Mouse (Mus musculus): ENCODE results near the gene Mctp2.
"Not testable (repeated sequence)": the region's sequence is repeated elsewhere in the genome, so short reads cannot be mapped to it uniquely, and the experiment has no call there.

The Mctp2 gene

DNA sequence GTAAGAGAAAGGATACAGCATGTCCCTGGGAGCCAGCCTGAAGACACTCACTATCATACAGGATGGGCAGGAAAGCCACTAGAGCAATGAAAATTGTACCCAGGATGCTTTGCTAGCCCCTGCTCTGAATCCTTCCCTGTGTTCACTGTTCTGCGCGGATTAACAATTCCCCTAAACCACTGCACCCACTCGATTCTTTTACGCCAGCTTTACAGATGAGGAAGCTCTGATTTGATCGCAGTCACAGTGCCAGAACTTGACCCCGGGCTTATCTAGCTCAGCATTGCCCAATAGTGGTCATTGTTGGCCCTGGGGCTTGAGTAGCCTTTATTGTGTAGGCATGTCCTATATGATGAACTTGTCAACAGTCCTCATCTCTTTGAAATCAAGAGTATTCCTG, 34.9 kb downstream of the Mctp2 start:
- no peak for DNase-seq (ENCODE audit: low spot score in 2 of 2)

DNA sequence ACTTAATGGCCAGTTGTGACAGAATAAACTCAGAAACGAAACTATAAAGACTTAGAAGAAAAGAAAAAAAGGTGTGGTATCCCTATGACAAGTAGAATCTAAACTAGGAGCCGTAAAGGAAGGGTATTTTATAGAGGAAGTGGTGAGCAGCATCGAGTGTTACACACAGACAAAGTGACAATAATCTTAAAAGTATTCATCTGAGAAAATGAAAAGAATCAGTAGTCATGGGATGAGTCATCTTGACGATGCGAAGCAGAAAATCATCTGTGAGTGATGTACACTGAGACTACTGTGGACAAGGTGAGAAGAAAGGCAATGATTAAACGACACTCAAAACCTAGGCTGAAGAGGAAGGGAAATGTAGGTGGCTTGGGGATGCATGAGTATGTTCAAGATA, 36.4 kb downstream of the Mctp2 start:
- DNase-seq (ENCODE audit: low spot score in 2 of 2): peak; percentile 63 to 75

DNA sequence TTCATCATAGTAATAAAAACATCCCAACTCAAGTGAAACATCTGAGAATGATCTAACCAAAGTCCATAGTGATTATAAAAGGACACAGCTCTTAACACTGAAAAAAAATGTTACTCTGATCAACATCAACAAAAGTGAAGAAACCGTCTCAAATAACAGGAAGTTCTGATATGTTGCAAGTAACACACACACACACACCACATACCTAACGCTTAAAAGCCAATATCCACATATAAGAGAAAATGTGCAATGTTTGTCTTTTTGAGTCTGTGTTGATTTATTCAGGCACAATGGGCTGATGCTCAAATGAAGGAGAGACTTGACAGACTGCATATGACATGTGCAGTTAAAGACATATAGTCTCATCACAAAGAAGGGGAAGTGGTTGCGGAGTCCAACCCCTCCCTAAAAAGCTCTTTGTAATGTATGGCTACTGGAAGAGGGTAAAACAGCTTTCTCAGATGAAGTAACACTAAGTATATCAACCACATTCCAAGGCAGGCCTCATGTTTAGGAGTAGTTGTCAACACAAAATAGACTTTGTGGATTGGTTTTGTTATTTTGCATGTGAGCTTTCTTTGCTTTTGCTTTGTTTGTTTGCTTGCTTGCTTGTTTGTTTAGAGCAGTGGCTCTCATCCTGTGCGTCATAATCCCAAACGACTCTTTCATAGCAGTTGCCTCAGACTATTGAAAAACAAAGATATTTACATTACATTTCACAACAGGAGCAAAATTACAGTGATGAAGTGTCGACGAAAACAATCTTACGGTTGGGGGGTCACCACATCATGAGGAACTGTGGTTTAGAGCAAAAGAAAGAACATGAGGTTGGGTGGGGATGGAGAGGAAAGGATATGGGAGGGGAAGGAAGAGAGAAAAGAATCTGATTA, 45.4 kb downstream of the Mctp2 start:
- peak in 1 of 2 experiments; percentile 32 for DNase-seq (ENCODE audit: low spot score in 2 of 2)

DNA sequence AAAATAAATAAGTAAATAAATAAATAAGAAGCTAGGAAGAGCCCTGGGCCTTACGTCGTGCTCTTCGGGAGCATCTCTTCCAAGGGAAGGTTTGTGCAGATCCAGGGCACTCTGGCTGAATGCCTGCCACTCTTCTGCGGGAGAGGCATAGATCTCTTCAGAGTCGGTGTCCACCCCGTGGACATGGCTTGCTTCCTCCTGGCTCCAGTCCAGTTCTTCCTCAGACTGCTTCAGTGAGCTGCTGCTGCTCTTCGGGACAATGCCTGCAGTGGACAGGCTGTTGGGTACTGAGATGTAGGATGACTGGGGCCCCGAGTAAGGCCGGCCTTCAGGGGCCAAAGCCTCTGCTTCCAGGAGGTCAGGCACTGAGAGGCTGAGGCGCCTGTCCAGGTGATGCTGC, 47.4 kb downstream of the Mctp2 start:
- no peak for DNase-seq (ENCODE audit: low spot score in 2 of 2)

DNA sequence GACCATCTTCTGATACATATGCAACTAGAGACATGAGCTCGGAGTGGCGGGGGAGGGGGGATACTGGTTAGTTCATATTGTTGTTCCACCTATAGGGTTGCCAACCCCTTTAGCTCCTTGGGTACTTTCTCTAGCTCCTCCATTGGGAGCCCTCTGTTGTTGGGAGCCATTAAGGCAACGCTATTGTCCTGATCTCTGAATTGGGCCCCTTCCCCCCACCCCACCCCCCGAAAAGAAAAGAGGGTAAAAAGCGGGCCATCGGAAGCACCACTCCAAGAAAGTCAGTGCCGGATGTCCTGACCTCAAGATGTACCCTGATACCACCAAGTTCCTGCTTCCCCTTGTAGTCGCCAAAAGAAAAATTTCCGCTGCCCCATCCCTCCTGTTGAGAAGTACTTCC, 56.1 kb downstream of the Mctp2 start:
- not testable (repeated sequence) for DNase-seq (ENCODE audit: low spot score in 2 of 2)

DNA sequence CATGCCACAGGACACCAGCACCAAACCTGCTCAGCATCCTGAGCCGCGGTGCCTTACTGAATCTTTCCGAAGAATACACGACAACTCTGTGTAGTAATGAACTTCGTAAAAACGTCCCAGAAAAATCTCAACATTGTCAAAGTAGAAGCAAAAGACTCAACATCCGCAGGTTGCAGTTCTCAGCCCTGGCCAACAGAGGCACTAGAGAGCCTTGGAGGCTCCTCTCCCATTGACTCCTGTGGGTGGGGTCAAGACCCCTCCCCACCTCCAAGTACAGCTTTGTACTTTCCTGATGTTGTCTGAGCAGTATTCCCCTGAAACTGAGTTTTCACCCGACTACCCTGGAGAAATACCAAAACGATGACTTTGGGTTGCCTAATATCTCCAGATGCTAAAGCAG, 65.1 kb downstream of the Mctp2 start:
- no peak for DNase-seq (ENCODE audit: low spot score in 2 of 2)

DNA sequence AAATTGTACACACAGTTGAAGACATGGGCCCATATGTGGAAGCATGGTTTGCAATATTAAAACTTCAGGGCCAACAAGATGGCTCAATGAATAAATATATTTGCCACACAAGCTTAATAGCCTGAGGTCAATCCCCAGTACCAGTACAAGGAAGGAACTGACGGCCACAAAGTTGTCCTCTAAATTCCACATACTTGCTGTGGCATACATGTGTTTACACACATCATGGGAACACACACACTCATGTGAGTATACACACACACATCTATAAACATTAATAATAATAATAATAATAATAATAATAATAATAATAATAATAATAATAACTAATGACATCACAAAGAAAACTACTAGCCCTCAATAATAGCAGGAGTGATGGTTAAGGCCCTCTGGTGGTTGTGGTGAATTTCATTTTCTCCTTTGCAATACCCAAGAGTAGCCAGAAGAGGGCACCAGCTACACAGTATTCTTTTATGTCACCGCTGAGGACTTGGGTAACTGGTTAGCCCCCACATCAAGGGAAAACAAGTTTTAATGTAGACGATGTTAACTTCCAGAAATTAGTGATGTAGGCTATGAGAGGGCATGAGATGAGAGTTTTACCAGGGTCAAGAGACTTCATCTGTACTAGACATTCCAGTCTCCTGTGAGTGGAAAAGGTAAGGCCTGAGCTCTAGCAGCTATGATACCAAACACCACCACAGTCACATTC, 66.5 kb downstream of the Mctp2 start:
- DNase-seq (ENCODE audit: low spot score in 2 of 2): peak; percentile 63 to 69

DNA sequence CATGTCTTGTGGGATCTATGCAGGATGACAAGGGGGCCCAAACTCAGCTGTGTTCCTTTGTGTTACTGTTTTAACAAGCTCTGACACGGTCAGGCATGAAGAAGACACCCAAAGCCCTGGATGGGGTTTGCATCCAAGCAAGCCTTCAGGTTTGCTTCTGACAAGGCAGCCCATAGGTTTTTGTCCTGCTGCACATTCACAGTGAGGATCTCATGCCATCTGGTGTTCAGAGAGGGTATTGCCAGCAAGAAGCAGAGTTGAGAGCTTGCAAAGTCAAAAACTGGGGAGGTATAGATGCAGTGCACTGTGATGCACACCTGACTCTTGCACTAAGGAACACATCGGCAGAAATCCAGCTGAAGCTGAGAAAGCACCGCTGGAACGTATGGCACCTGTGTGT, 67.8 kb downstream of the Mctp2 start:
- peak; percentile 38 to 62 for DNase-seq (ENCODE audit: low spot score in 2 of 2)

DNA sequence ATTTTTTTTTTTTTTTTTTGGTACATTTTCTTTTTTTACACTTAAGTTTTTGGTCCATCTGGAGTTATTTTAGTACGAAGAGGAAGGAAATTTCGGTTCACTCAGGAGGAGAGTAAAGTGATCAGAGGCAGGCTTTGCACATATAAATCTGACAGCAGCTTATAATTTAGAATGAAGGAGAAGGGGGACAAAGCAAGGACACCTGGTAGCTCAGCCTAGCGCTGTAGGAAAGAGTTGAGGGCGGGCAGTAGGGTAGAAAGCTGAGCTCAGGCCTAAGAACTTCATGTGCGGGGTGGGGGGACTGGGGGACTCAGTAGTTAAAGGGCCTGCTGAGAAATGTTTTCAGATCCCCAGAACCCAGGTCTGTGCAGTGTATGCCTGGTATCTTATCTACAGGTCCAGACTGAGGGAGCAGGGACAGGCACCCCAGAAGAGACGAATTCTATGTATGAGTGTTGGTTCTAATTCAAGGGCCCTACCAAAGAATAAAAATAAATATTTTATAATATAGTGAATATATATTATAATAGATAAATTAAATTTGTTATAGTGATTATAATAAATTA, 71.9 kb downstream of the Mctp2 start:
- no peak for DNase-seq (ENCODE audit: low spot score in 2 of 2)

DNA sequence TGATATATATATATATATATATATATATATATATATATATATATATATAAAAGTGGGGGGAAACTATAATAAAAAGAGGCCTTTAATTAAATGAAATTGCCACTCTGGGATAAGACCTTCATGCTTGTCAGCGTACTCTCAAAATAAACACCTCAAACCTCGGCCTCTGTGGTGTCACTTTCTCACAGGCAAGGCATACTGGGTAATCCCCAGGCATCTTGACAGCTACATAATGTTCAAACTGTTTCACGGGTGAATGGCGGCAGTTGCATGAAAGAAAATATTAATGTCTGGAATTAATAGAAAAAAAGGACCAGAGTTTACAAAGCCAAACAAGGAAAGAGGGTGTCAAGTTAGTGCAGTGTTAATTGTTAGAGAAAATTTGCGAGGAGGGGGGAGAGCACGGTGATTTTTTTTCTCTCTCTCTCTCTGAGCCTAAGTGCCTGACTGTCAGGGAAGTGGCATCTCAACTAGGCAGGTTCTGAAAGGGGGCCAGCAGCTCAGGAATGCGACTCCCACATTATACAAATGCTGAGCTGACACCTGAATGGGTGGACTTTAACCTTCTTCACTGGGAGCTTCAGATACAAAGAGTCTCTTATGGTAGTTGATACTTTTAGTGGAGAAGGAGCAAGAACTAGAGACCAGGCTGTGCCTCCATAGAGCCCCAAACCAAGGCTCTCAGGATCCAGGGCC, 75.1 kb downstream of the Mctp2 start:
- DNase-seq (ENCODE audit: low spot score in 2 of 2): no peak

DNA sequence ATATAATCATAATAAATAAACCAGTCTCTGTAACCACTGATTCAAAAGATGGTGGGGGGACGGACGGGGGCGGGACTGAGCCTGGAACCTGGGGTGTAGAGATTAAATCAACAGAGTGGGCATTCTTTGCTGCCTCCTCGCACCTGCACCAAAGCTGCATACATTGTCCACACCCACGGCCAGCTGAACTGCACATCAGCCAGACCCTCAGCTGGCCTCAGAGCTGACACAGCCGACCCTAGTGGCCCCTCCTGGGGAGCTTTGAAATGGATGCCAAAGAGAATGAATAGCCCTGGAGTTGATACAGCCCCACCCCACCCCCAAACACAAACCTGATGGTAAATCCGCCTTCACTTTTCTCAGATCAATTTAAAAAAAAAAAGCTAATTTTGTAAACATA, 76.5 kb downstream of the Mctp2 start:
- DNase-seq (ENCODE audit: low spot score in 2 of 2): no peak

DNA sequence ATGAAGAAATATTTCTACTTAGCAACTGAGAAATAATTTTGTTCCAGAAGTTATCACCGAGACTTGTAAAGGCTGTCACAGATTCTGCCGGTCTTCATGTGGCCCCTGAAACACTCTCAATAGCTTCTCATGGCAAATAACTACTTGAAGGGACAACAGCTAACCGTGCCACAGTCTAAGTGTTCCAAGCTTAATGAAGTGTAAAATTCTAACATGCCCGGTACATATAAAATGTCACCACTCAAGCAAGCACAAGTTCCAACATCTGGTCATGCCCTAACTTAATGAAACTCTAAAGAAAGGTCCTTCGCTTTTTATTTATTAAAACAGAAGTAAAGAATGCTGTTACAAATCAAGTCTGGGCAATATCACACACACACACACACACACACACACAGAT, 82.8 kb downstream of the Mctp2 start:
- no peak for DNase-seq (ENCODE audit: low spot score in 2 of 2)

DNA sequence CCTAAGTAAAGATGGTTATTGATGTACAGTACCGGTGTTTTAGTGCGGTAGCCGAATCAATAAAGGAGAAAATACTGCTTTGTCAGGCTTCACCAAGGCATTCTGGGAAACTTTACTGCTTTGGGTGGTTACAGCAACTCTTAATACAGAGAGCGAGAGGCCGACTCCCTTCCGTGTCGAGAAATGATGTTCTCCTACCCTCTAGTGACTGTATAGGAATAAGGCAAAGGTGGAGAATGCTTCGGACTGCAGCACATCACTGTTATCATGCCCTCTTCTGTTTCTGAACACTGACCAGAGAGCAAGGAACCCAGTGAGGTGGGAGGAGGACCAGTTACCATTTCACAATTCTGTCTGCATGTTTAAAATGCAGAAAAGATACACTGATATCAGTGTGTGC, 83.9 kb downstream of the Mctp2 start:
- no peak for DNase-seq (ENCODE audit: low spot score in 2 of 2)

DNA sequence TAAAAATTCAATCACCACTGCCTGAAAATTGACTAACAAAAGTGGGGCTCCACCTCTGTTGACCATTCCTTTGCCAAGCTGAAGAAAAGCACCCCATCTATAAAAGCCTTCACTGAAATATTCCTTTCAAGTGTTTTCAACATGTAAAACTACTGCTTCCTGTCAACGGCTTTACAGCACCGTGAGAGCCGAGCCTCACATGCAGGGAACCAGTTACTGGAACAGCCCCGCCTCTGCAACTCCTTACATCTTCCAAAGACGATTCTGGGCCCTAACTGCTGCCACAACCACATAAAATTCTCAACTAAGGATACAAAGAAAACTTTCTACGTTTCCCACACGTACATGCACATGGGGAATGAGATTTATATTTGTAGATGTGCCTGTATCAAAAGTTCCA, 88.4 kb downstream of the Mctp2 start:
- DNase-seq (ENCODE audit: low spot score in 2 of 2): no peak

DNA sequence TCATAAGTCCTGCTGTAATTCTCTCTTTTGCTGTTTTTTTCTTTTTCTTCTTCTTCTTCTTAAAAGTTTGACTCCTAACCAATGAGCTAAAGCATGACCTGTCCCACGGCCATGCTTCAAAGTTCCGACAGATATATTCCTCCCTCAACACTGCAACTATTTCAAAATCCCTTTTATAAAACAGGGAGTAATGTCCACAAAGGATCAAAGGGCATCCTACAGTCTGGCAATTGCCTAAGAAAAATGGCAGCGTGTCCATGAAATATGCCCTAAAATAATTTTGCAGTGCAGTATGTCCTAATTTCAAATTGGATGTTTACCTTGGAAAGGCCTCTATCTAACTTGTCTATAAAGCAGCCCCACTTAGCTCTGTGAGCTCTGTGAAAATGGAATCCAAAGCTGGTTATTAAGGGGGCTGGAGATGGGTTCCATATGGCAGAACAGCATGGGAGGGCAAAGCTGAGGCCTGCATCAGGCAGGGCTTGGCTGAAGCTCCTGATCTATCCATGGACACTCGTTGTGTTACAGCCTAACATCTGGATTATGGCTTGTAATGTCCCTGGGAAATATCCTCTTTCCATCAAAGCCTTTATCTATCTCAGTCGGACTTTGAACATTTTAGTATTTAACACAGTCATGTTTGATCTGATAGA, 90.7 kb downstream of the Mctp2 start:
- no peak for DNase-seq (ENCODE audit: low spot score in 2 of 2)

DNA sequence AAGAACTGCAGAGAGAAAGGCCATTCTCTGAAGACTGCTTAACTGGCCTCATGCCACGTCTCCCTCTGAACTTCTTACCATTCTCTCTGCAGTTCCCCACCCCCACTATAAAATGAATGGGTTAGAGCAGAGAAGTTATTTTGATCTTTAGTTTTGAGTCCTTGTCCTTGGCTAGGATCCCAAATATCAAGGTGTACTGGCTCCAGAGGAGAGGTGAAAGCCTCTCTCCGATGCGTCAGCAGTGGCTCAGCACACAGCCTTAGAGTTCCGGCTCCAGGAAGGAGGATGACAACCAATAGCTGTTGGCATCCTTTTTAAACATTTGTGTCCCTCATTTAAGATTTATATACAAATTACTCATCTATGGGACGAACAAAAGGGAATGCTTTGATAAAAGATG, 96.2 kb downstream of the Mctp2 start:
- DNase-seq (ENCODE audit: low spot score in 2 of 2): no peak

DNA sequence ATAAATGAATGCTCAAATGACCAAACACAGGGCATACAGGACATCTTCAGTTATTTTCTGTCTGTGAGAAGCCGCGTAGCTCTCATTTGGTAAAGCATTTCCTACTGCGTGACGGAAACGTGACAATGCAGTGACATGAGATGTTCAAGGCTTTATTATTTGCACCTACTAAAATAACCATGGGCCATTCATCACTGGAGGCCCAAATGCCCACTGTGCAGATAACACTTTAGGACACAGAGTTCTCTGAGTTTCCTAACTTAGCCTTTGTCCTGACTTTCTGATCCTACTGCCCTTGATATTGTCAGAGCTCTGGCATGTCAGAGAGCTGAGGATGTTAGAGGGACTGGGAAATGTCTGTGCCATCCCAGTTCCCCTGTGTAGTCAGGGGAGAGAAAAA, 97.1 kb downstream of the Mctp2 start:
- no peak for DNase-seq (ENCODE audit: low spot score in 2 of 2)

DNA sequence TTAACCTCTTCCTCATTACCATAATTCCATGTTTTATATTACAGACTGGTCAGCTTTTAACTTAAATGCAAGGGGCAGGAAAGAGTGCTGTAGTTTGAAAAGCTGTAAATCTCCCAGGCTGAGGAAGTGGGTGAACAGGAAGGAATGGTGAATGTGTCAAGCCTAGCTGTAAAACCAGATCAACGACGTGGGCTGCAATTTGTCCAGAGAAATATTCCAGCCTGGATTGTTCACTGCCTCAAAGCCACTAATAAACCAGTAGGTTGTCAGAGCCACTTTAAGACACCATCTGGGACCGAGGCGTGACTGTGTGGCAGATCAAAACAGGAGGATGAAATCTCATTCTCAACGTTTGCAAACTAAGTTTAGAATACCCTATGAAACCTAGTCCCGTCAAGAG, 99.6 kb downstream of the Mctp2 start:
- no peak for DNase-seq (ENCODE audit: low spot score in 2 of 2)

DNA sequence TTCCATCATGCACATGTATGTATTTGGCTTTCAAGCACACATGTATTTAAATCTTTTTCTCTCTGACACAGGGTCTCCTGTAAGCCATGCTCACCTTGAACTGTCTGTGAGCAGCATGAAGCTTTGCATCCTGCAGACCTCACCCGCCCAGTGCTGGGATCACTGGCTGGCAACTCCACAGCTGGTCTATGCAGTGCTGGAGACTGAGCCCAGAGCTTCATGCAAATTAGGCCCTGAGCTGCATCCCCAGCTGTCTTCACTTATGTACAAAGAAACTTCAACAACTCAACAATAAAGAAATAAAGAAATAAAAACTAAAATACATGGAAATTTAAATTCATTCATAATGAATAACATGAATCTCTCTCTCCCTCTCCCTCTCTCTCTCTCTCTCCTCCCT, 110.7 kb downstream of the Mctp2 start:
- no peak for DNase-seq (ENCODE audit: low spot score in 2 of 2)

DNA sequence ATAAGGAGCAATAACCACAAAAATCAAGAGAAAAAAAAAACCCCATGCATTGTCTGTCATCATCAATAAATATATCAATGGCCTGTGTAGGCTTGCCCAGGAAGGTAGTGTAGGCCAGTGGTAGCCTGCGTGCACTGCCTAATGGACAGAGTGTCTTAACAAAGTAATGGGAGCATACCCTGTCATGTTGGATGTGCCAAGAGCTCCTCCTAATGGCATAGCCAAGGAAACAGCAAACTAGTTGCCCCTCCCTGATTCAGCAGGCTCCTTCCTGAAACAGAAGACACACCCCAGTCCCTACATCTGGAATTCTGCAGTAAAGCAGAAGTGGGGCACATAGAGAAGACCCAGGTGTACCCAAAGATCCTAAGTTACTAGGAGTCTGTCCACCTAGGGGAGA, 113.1 kb downstream of the Mctp2 start:
- no peak for DNase-seq (ENCODE audit: low spot score in 2 of 2)

DNA sequence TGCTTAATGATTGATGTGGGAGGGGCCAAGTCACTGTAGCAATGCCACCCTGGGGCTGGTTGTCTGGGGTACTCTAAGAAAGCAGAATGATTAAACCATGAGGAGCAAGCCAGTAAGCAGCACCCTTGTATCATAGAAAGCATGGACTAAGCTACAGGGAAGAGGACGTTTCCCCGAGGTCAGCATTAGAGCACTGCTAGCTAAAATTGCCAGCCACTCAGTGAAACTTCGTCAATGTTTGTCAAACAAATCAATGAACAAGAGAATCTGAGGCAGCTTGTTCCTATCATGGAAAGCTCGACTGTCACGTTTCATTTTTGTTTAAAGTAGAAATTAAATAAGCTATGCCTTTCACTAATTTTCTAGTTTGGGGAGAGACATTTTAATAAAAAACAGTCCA, 124.8 kb downstream of the Mctp2 start:
- DNase-seq (ENCODE audit: low spot score in 2 of 2): no peak

DNA sequence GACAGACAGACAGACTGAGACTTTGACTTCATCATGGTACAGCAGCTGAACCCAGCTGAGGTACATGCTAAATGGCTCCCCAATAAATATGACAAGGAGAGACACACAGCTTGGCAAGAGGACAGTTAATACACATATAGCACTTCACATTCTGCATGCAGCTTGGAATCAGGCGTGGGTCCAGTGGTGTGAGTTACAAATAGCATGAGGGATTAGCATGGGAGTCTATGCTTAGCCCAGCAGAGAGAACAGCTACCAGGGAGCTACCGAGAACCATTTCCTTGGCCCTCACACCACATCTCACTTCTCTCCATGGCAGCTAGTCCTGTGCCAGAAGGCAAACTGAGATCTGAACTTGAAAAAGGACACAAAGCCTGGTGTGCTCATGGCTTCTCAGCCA, 137.1 kb downstream of the Mctp2 start:
- DNase-seq (ENCODE audit: low spot score in 2 of 2): no peak
